Mouse (Mus musculus): ENCODE measurements at regions not wholly inside any gene's neighbourhood (a gene's known extent, or its start where the extent isn't known, plus 50 kb on each side); places are given as distances from the start of the nearest gene placed in this dataset.

GRCm38 (mm10) chr14:58944958-58945357, 197.7 kb downstream of the 1700129C05Rik start:
- Histone ChIP-seq H3K4me1 (no peaks in the 10 kb centered on the region), H3K27ac (replicated peaks) (no peak overlapping the region), H3K27me3 (no peaks in the 10 kb centered on the region), H3K9ac (no peak overlapping the region), H3K36me3 (no peaks in the 10 kb centered on the region), H3K4me2 (replicated peaks) (no peak overlapping the region), H3K9me3 (replicated peaks) (no peaks in the 10 kb centered on the region), H3K4me3 (replicated peaks) (no peak overlapping the region)
- ATAC-seq (ENCODE audit: insufficient number of reproducible peaks, low FRiP score, low TSS enrichment, low read depth) = no peak
- 88% methylated on average over 2 of the region's 2 CpGs for WGBS

GRCm38 (mm10) chr14:58943267-58943765, 199.4 kb downstream of the 1700129C05Rik start:
- no peak for ATAC-seq (ENCODE audit: insufficient number of reproducible peaks, low FRiP score, low TSS enrichment, low read depth)
- no peak overlapping the region for H3K4me2 ChIP-seq (replicated peaks)
- H3K27ac ChIP-seq (replicated peaks) = no peak overlapping the region
- H3K9ac ChIP-seq = no peak overlapping the region
- H3K9me3 ChIP-seq (replicated peaks) = no peaks in the 10 kb centered on the region
- H3K27me3 ChIP-seq = no peaks in the 10 kb centered on the region
- H3K4me3 ChIP-seq (replicated peaks) = no peak overlapping the region
- no peaks in the 10 kb centered on the region for H3K4me1 ChIP-seq
- H3K36me3 ChIP-seq = no peaks in the 10 kb centered on the region
- 78% methylated on average over 1 of the region's 1 CpGs for WGBS

GRCm38 (mm10) chr14:58939086-58939485, 203.6 kb downstream of the 1700129C05Rik start:
- Histone ChIP-seq H3K36me3 (no peaks in the 10 kb centered on the region), H3K27ac (replicated peaks) (no peak overlapping the region), H3K9me3 (replicated peaks) (no peaks in the 10 kb centered on the region), H3K27me3 (no peaks in the 10 kb centered on the region), H3K4me2 (replicated peaks) (no peak overlapping the region), H3K9ac (no peak overlapping the region), H3K4me3 (replicated peaks) (no peak overlapping the region), H3K4me1 (no peaks in the 10 kb centered on the region)
- 80% methylated on average over 1 of the region's 1 CpGs for WGBS
- peak; percentile 75 for ATAC-seq (ENCODE audit: insufficient number of reproducible peaks, low FRiP score, low TSS enrichment, low read depth)

- 52% methylated on average over 5 of the region's 5 CpGs for WGBS
- Histone ChIP-seq H3K4me2 (replicated peaks) (no peak overlapping the region), H3K4me1 (no peaks in the 10 kb centered on the region), H3K4me3 (replicated peaks) (no peak overlapping the region), H3K27me3 (no peaks in the 10 kb centered on the region), H3K9ac (no peak overlapping the region), H3K27ac (replicated peaks) (no peak overlapping the region), H3K36me3 (no peaks in the 10 kb centered on the region), H3K9me3 (replicated peaks) (no peaks in the 10 kb centered on the region)
- ATAC-seq (ENCODE audit: insufficient number of reproducible peaks, low FRiP score, low TSS enrichment, low read depth) = 0 out of 2 replicates have a peak, but pooled peaks have one; percentile 7
These were observed 204.1 kb downstream of the 1700129C05Rik start for GRCm38 (mm10) chr14:58938601-58938970.

GRCm38 (mm10) chr14:58937791-58938600, 204.7 kb downstream of the 1700129C05Rik start:
- no peak overlapping the region for H3K27ac ChIP-seq (replicated peaks)
- ATAC-seq (ENCODE audit: insufficient number of reproducible peaks, low FRiP score, low TSS enrichment, low read depth) = no peak
- H3K27me3 ChIP-seq = no peaks in the 10 kb centered on the region
- no peak overlapping the region for H3K9ac ChIP-seq
- 73% methylated on average over 12 of the region's 12 CpGs for WGBS
- H3K4me1 ChIP-seq = no peaks in the 10 kb centered on the region
- H3K4me2 ChIP-seq (replicated peaks) = no peak overlapping the region
- H3K4me3 ChIP-seq (replicated peaks) = no peak overlapping the region
- H3K36me3 ChIP-seq = no peaks in the 10 kb centered on the region
- H3K9me3 ChIP-seq (replicated peaks) = no peaks in the 10 kb centered on the region

GRCm38 (mm10) chr14:58937331-58937730, 205.4 kb downstream of the 1700129C05Rik start:
- Histone ChIP-seq H3K4me1 (no peaks in the 10 kb centered on the region), H3K27ac (replicated peaks) (no peak overlapping the region), H3K9ac (no peak overlapping the region), H3K36me3 (no peaks in the 10 kb centered on the region), H3K9me3 (replicated peaks) (no peaks in the 10 kb centered on the region), H3K4me3 (replicated peaks) (no peak overlapping the region), H3K4me2 (replicated peaks) (no peak overlapping the region), H3K27me3 (no peaks in the 10 kb centered on the region)
- 66% methylated on average over 8 of the region's 8 CpGs for WGBS
- ATAC-seq (ENCODE audit: insufficient number of reproducible peaks, low FRiP score, low TSS enrichment, low read depth) = no peak

- Histone ChIP-seq H3K27me3 (no peaks in the 10 kb centered on the region), H3K4me1 (no peaks in the 10 kb centered on the region), H3K4me3 (replicated peaks) (no peak overlapping the region), H3K9ac (no peak overlapping the region), H3K36me3 (no peaks in the 10 kb centered on the region), H3K4me2 (replicated peaks) (no peak overlapping the region), H3K9me3 (replicated peaks) (no peaks in the 10 kb centered on the region), H3K27ac (replicated peaks) (no peak overlapping the region)
- 63% methylated on average over 2 of the region's 2 CpGs for WGBS
- no peak for ATAC-seq (ENCODE audit: insufficient number of reproducible peaks, low FRiP score, low TSS enrichment, low read depth)
These were observed 206.6 kb downstream of the 1700129C05Rik start for GRCm38 (mm10) chr14:58936131-58936530.

- Histone ChIP-seq H3K27ac (replicated peaks) (no peak overlapping the region), H3K9me3 (replicated peaks) (no peaks in the 10 kb centered on the region), H3K4me1 (no peaks in the 10 kb centered on the region), H3K9ac (no peak overlapping the region), H3K27me3 (no peaks in the 10 kb centered on the region), H3K36me3 (no peaks in the 10 kb centered on the region), H3K4me3 (replicated peaks) (no peak overlapping the region), H3K4me2 (replicated peaks) (no peak overlapping the region)
- no peak for ATAC-seq (ENCODE audit: insufficient number of reproducible peaks, low FRiP score, low TSS enrichment, low read depth)
- 33% methylated on average over 9 of the region's 9 CpGs for WGBS
These were observed 224.8 kb downstream of the 1700129C05Rik start for GRCm38 (mm10) chr14:58917853-58918252.

GRCm38 (mm10) chr14:58917228-58917627, 225.5 kb downstream of the 1700129C05Rik start:
- H3K36me3 ChIP-seq = no peaks in the 10 kb centered on the region
- H3K4me1 ChIP-seq = no peaks in the 10 kb centered on the region
- no peak overlapping the region for H3K27ac ChIP-seq (replicated peaks)
- H3K4me2 ChIP-seq (replicated peaks) = no peak overlapping the region
- H3K4me3 ChIP-seq (replicated peaks) = no peak overlapping the region
- H3K9me3 ChIP-seq (replicated peaks) = no peaks in the 10 kb centered on the region
- WGBS = 60% methylated on average over 3 of the region's 3 CpGs
- no peaks in the 10 kb centered on the region for H3K27me3 ChIP-seq
- H3K9ac ChIP-seq = no peak overlapping the region
- ATAC-seq (ENCODE audit: insufficient number of reproducible peaks, low FRiP score, low TSS enrichment, low read depth) = no peak

GRCm38 (mm10) chr14:58914937-58915336, 227.8 kb downstream of the 1700129C05Rik start:
- 84% methylated on average over 3 of the region's 3 CpGs for WGBS

GRCm38 (mm10) chr14:58910846-58911245, 231.8 kb downstream of the 1700129C05Rik start:
- no peak overlapping the region for H3K9ac ChIP-seq
- no peak for ATAC-seq (ENCODE audit: insufficient number of reproducible peaks, low FRiP score, low TSS enrichment, low read depth)
- 56% methylated on average over 1 of the region's 1 CpGs for WGBS
- no peaks in the 10 kb centered on the region for H3K36me3 ChIP-seq
- H3K27me3 ChIP-seq = no peaks in the 10 kb centered on the region
- no peak overlapping the region for H3K4me2 ChIP-seq (replicated peaks)
- H3K4me1 ChIP-seq = peaks cover 7% of the 10 kb centered on the region
- H3K27ac ChIP-seq (replicated peaks) = no peak overlapping the region
- H3K9me3 ChIP-seq (replicated peaks) = no peaks in the 10 kb centered on the region
- no peak overlapping the region for H3K4me3 ChIP-seq (replicated peaks)

More at GRCm38 (mm10) chr14:58914937-58915336, 227.8 kb downstream of the 1700129C05Rik start:
- no peaks in the 10 kb centered on the region for H3K27me3 ChIP-seq
- H3K4me2 ChIP-seq (replicated peaks) = no peak overlapping the region
- no peaks in the 10 kb centered on the region for H3K4me1 ChIP-seq
- H3K27ac ChIP-seq (replicated peaks) = no peak overlapping the region
- no peak for ATAC-seq (ENCODE audit: insufficient number of reproducible peaks, low FRiP score, low TSS enrichment, low read depth)
- H3K36me3 ChIP-seq = no peaks in the 10 kb centered on the region
- no peak overlapping the region for H3K4me3 ChIP-seq (replicated peaks)
- H3K9ac ChIP-seq = no peak overlapping the region
- H3K9me3 ChIP-seq (replicated peaks) = no peaks in the 10 kb centered on the region

GRCm38 (mm10) chr14:58907932-58908331, 234.8 kb downstream of the 1700129C05Rik start:
- Histone ChIP-seq H3K36me3 (no peaks in the 10 kb centered on the region), H3K27me3 (no peaks in the 10 kb centered on the region; the same call in 1 of the 2 replicates), H3K4me3 (replicated peaks) (no peak overlapping the region), H3K9me3 (replicated peaks) (no peaks in the 10 kb centered on the region), H3K4me2 (replicated peaks) (no peak overlapping the region), H3K4me1 (peaks cover 7% of the 10 kb centered on the region), H3K27ac (replicated peaks) (no peak overlapping the region), H3K9ac (no peak overlapping the region)
- ATAC-seq (ENCODE audit: insufficient number of reproducible peaks, low FRiP score, low TSS enrichment, low read depth) = 0 out of 2 replicates have a peak, but pooled peaks have one; percentile 60
- 26% methylated on average over 3 of the region's 3 CpGs for WGBS
